Mouse (Mus musculus) heart, adult 2 months (tissue): ENCODE results near the gene Trpc3. TPM values are rescaled to one million over a fixed set of nuclear protein-coding genes. Genes with fewer than 3 reads are reported as not detected.

Experiments used
- DNase-seq, 2 experiments: peaks; one replicate each; pipeline ENCODE4 v3.0.0; 2021
- H3K27ac ChIP-seq: fragments of 200-600 bp; 2 replicates; pipeline ENCODE4 v1.8.1; 2022
- H3K27me3 ChIP-seq: fragments of 200-500 bp; 2 replicates; pipeline ENCODE4 v1.6.1; 2012; ENCODE audit warnings: mild to moderate bottlenecking, low read length, inconsistent platforms, mixed read lengths; ENCODE audit not compliant: control insufficient read depth, insufficient read depth
- H3K36me3 ChIP-seq: fragments of 200-500 bp; 2 replicates; pipeline ENCODE4 v1.6.1; 2012; ENCODE audit warnings: low read length, inconsistent platforms; ENCODE audit not compliant: control insufficient read depth, insufficient read depth
- H3K4me1 ChIP-seq: fragments of 200-500 bp; 2 replicates; pipeline ENCODE4 v1.6.1; 2011; ENCODE audit warnings: low read length; ENCODE audit not compliant: control insufficient read depth, insufficient read depth
- H3K4me3 ChIP-seq: fragments of 200-600 bp; 2 replicates; pipeline ENCODE4 v1.8.1; 2022
- H3K79me2 ChIP-seq: fragments of 200-500 bp; replicated peaks from 2 replicates; pipeline ENCODE4 v1.6.1; 2012; ENCODE audit warnings: mild to moderate bottlenecking, inconsistent platforms, low read length, moderate library complexity, mixed read lengths; ENCODE audit not compliant: control insufficient read depth, insufficient read depth
- H3K9ac ChIP-seq: fragments of 200-500 bp; 2 replicates; pipeline ENCODE4 v1.6.1; 2012; ENCODE audit warnings: low read depth, mild to moderate bottlenecking, control low read depth, inconsistent platforms, low read length, mixed read lengths
- CTCF ChIP-seq: fragments of 200-600 bp; IDR thresholded peaks from 2 replicates; pipeline ENCODE4 v1.8.1; 2022; ENCODE audit warnings: antibody characterized with exemption, mild to moderate bottlenecking, moderate library complexity
- EP300 ChIP-seq: fragments of 200-500 bp; IDR thresholded peaks from 2 replicates; pipeline ENCODE4 v1.6.1; 2011; ENCODE audit warnings: low read depth, low read length, control low read depth; ENCODE audit not compliant: insufficient read depth
- POLR2A ChIP-seq: fragments of 200-500 bp; IDR thresholded peaks from 2 replicates; pipeline ENCODE4 v1.6.1; 2011; ENCODE audit warnings: mild to moderate bottlenecking, low read depth, low read length, control low read depth; ENCODE audit not compliant: insufficient read depth
- WGBS: fragments of 180-500 bp; shearing (Covaris S2); methylation state at CpG from one replicate; pipeline ENCODE4 v1.1.7; 2018; 5-methylcytosine and 5-hydroxymethylcytosine counted together
- intact Hi-C: fragments of 180-260 bp; cut with DNase I; formaldehyde crosslinking; loops from one replicate; pipeline ENCODE4 v1.15.1; 2025
- long read RNA-seq: library from polyadenylated mRNA; stranded (forward); transcript quantifications from one replicate; pipeline ENCODE4 v2.0.0, GENCODE M21; 2021
- polyA plus RNA-seq: library from polyadenylated mRNA; depleted of rRNA; stranded (reverse); fragments of >200 nt; gene quantifications from 2 replicates; pipeline ENCODE4 v1.2.3, GENCODE M21; 2012; rRNA removed
- total RNA-seq, 2 experiments: library from RNA; stranded (reverse); gene quantifications; 2 replicates each; pipeline ENCODE4 v1.2.3; 2021

Trpc3 gene
- total RNA-seq: 1 to 10 TPM; 5.9 to 7.5 TPM
- 5.1 and 9.7 TPM in 2 replicates for polyA plus RNA-seq
- long read RNA-seq, transcript Trpc3-201 (12 exons, 3,694 nt): major isoform, 6 of 11 reads
- long read RNA-seq, partial matches to known transcripts: 2 of 11 reads
- long read RNA-seq, other reads (novel, unspliced or antisense): 3 of 11 reads

DNA sequence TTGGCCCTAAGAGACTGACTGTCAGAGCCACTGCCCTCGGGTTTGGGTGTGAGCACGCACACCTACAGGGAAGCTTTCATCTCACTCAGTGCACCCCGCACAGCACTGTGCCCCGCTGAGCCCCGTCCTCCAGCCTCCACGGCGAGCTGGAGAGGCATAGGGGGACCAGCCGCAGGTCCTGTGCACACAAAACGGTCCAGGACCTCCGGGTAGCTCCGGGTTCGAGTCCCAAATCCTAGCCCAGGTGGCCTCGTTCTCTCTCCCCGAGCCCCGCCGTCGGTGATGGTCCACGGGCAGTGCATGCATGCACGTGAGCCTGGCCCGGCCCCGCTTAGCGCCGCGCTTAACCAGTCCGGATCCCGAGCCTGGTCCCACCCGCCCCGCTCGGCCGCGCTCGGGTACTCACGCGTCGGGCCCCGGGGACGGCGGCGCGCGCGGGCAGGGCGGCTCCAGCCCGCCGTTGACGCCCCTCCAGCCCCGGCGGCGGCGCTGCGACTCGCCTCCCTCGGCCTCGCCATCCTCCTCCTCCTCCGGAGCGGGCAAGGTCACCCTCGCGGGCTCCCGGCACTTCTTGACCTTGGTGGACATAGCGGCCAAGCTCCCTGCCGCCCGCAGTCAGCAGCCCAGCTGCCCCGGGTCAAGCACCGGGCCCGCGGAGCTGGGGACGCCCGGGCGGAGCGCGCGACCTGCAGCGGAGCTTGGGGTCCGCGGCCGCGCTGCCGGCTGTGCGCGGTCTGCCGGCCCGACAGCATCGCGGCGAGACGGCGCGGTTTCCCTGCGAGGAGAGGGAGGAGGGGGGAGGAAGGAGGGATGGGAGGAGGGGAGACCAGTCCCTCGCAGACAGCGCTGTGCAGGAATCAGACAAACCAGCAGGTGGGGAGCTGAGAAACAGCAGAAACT is at the start of gene Trpc3:
Trpc3 (minus strand) TSS at position 776 of the 900 bp plus-strand sequence.
- no peaks in the 10 kb centered on the region for H3K79me2 ChIP-seq
- H3K27ac ChIP-seq: peak within 1 kb of the TSS; percentile 68
- H3K27me3 ChIP-seq: peaks cover 9% of the 10 kb centered on the region
- TF ChIP-seq CTCF (peak; percentile 43), POLR2A (no peak), EP300 (no peak)
- 1% methylated on average over 90 of the region's 91 CpGs for WGBS
- H3K4me1 ChIP-seq: no peaks in the 10 kb centered on the region
- peak; percentile 39 to 62 for DNase-seq
- H3K4me3 ChIP-seq: peak within 1 kb of the TSS; percentile 47
- H3K36me3 ChIP-seq: no peaks in the 10 kb centered on the region
- peak within 1 kb of the TSS; percentile 76 for H3K9ac ChIP-seq
- intact Hi-C loops: loop anchor here (2.0 to 5.0 kb wide), 2 partner anchors 63 to 145 kb away; no protein-coding TSS in a partner anchor

DNA sequence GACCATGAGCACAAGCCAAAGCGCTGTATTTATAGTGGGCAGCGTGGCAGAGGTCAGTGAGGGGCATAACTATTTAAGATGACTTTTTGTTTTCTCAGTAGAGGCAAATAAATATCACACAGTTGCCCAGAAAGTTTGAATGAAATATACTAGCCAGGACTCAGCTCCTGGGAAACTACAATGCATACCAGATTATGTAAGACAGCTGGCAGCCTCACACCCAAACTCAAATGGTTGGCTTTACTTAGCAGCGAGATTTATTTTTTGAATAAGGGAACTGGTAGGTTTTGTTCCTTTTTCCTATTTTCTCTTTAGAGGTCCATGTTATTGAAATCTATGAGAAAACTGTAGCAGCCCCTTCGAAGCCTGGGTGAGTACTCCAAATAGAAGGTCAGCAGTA is 48.1 kb upstream of the Trpc3 start:
- Histone ChIP-seq H3K27ac (no peak overlapping the region), H3K4me3 (no peak overlapping the region), H3K4me1 (no peaks in the 10 kb centered on the region), H3K9ac (no peak overlapping the region), H3K79me2 (no peaks in the 10 kb centered on the region), H3K36me3 (no peaks in the 10 kb centered on the region), H3K27me3 (no peaks in the 10 kb centered on the region)
- TF ChIP-seq POLR2A (no peak), EP300 (no peak), CTCF (no peak)
- WGBS: 67% methylated on average over 4 of the region's 4 CpGs
- no peak for DNase-seq
- intact Hi-C loops: no loop called here

DNA sequence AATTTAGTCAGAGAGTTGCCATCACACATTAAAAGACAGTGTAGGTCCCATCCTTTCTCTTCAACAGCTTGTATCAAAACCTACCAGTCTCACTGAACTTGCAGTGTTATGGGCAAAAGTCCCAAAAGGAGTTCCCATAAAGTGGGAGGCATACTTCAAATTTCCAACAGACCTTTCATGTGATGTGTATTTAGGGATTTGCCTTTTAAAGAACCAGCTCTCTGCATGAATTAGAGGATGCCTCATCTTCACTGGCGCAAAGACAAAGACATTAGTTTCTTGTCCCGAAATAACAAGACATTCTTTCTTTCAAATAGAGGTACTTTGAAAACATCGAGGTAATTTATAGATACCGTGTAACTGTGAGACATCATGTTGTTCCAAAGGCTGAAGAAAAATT is 43.1 kb upstream of the Trpc3 start:
- no peak overlapping the region for H3K27ac ChIP-seq
- WGBS: 87% methylated on average over 4 of the region's 4 CpGs
- intact Hi-C loops: no loop called here

DNA sequence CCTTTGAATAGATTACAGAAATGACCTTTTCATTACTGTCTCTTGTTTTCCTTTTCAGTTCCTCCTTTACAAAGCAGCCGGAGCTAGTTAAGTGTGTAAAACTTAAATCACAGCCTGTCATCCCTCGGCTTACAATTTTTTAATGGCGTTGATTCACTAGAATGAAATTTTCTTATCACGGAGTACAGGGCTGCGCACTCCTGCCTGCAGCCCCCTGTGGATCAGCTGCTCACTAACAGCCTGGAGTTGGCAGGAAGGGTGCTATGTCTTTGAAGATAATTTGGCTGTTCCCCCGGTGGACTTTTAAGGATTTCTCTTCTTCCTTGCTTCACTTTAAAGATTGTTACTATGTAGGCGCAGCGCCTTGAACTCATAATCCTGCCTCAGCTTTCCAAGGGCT is 36.6 kb upstream of the Trpc3 start:
- no peak overlapping the region for H3K9ac ChIP-seq
- H3K4me1 ChIP-seq: no peaks in the 10 kb centered on the region
- no peak for DNase-seq
- H3K4me3 ChIP-seq: no peak overlapping the region
- H3K36me3 ChIP-seq: no peaks in the 10 kb centered on the region
- no peak overlapping the region for H3K27ac ChIP-seq
- 64% methylated on average over 8 of the region's 8 CpGs for WGBS
- intact Hi-C loops: no loop called here
- TF ChIP-seq CTCF (no peak), EP300 (no peak), POLR2A (no peak)
- no peaks in the 10 kb centered on the region for H3K79me2 ChIP-seq
- no peaks in the 10 kb centered on the region for H3K27me3 ChIP-seq

More for the DNA sequence above, 43.1 kb upstream of the Trpc3 start:
- H3K4me3 ChIP-seq: no peak overlapping the region
- TF ChIP-seq CTCF: no peak
- no peak for TF ChIP-seq EP300
- no peak for TF ChIP-seq POLR2A
- H3K27me3 ChIP-seq: no peaks in the 10 kb centered on the region
- H3K36me3 ChIP-seq: no peaks in the 10 kb centered on the region
- DNase-seq: no peak
- no peak overlapping the region for H3K9ac ChIP-seq
- H3K4me1 ChIP-seq: no peaks in the 10 kb centered on the region
- no peaks in the 10 kb centered on the region for H3K79me2 ChIP-seq

DNA sequence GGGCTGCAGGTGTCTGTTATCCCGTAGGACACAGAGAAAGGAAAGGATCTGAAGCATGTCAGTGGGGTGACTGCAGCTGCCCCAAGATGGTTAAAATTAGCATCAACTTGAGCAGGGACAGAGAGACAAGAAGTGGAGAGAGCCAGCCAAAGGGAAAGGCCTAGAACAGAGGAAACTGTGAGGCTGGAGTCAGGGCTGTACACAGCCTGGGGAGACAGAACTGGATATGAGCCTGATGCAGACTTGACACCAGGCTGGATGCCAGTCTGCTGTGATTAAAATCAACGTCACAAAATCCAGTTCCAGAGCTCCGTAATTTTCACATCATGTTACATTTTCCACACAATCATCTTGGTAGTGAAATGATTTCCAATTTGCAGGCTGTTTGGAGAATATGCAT is 31.9 kb upstream of the Trpc3 start:
- Histone ChIP-seq H3K36me3 (no peaks in the 10 kb centered on the region), H3K4me3 (no peak overlapping the region), H3K9ac (no peak overlapping the region), H3K4me1 (no peaks in the 10 kb centered on the region), H3K27ac (no peak overlapping the region), H3K79me2 (no peaks in the 10 kb centered on the region), H3K27me3 (no peaks in the 10 kb centered on the region)
- intact Hi-C loops: no loop called here
- no peak for TF ChIP-seq POLR2A
- WGBS: 51% methylated on average over 3 of the region's 3 CpGs
- DNase-seq: no peak

DNA sequence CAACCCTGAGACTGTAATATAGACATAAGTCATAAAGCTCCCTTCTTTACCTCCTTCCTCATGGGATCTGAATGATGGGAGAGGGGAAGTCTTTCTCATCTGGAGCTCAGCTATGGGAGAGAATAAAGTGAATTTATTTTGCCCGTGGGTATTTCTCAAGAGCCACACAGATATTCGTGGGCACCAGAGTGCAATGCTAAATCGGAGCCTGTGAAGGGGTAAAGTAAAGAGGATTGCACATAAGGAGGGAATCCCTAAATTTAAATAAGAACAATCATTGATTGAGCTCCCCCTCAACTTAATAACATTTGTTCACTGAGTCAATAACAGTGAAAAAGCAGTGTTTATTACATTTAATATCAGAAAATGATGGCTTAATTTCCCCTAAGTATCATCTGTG is 19.6 kb upstream of the Trpc3 start:
- no peaks in the 10 kb centered on the region for H3K4me1 ChIP-seq
- no peak overlapping the region for H3K9ac ChIP-seq
- H3K27me3 ChIP-seq: no peaks in the 10 kb centered on the region
- TF ChIP-seq CTCF (no peak), POLR2A (no peak), EP300 (no peak)
- H3K4me3 ChIP-seq: no peak overlapping the region
- intact Hi-C loops: no loop called here
- no peak for DNase-seq
- 80% methylated on average over 3 of the region's 3 CpGs for WGBS
- no peaks in the 10 kb centered on the region for H3K79me2 ChIP-seq
- H3K36me3 ChIP-seq: no peaks in the 10 kb centered on the region
- H3K27ac ChIP-seq: no peak overlapping the region
